Mouse (Mus musculus) kidney, postnatal 36 days (tissue): ENCODE data around the gene Hist3h2a.

ENCODE experiments used
- DNase-seq, 2 experiments: peaks; one replicate each; pipeline ENCODE4 v3.0.0; 2021 to 2022; ENCODE audit warnings: mixed read lengths in 2 of 2

Gene Hist3h2a

GRCm38 (mm10) chr11:58969027-58969426 is 14.5 kb downstream of the Hist3h2a start:
- DNase-seq, result peak; percentile 43 to 51

GRCm38 (mm10) chr11:58969659-58970058 is 15.2 kb downstream of the Hist3h2a start:
- DNase-seq, result peak; percentile 73 to 76

GRCm38 (mm10) chr11:58970831-58971530 is 16.5 kb downstream of the Hist3h2a start:
- no peak for DNase-seq

- DNase-seq, result no peak
These were observed 17.3 kb downstream of the Hist3h2a start for GRCm38 (mm10) chr11:58971796-58972195.

- DNase-seq, result peak; percentile 37 to 74
These were observed 19.9 kb downstream of the Hist3h2a start for GRCm38 (mm10) chr11:58974414-58974813.

- DNase-seq, result peak; percentile 40 to 66
These were observed 22.7 kb downstream of the Hist3h2a start for GRCm38 (mm10) chr11:58977150-58977549.

GRCm38 (mm10) chr11:58977607-58978026 is 23.1 kb downstream of the Hist3h2a start:
- no peak for DNase-seq

GRCm38 (mm10) chr11:58978027-58978705 is 23.7 kb downstream of the Hist3h2a start, which contains the start of gene Trim11:
Trim11 (plus strand) TSS chr11:58978093.
- peak; percentile 73 to 78 for DNase-seq

- peak in 1 of 2 experiments; percentile 27 for DNase-seq
These were observed 24.2 kb downstream of the Hist3h2a start for GRCm38 (mm10) chr11:58978706-58979030.

- DNase-seq, result no peak
These were observed 24.7 kb downstream of the Hist3h2a start for GRCm38 (mm10) chr11:58979183-58979582.

- DNase-seq, result no peak
These were observed 25.2 kb downstream of the Hist3h2a start for GRCm38 (mm10) chr11:58979661-58980060.

- DNase-seq, result peak; percentile 79 to 87
These were observed 26.0 kb downstream of the Hist3h2a start for GRCm38 (mm10) chr11:58980381-58980990.

GRCm38 (mm10) chr11:58981541-58982447 is 27.3 kb downstream of the Hist3h2a start:
- DNase-seq, result peak; percentile 38 to 71

- DNase-seq, result no peak
These were observed 28.1 kb downstream of the Hist3h2a start for GRCm38 (mm10) chr11:58982471-58983097.

- no peak for DNase-seq
These were observed 29.3 kb downstream of the Hist3h2a start for GRCm38 (mm10) chr11:58983691-58984341.

- no peak for DNase-seq
These were observed 30.2 kb downstream of the Hist3h2a start for GRCm38 (mm10) chr11:58984657-58985056.

- DNase-seq, result no peak
These were observed 30.9 kb downstream of the Hist3h2a start for GRCm38 (mm10) chr11:58985299-58985917.

GRCm38 (mm10) chr11:58989166-58989565 is 34.7 kb downstream of the Hist3h2a start:
- no peak for DNase-seq

- no peak for DNase-seq
These were observed 35.7 kb downstream of the Hist3h2a start for GRCm38 (mm10) chr11:58990141-58990540.

- peak in 1 of 2 experiments; percentile 36 for DNase-seq
These were observed 36.3 kb downstream of the Hist3h2a start for GRCm38 (mm10) chr11:58990794-58991193.

GRCm38 (mm10) chr11:58991911-58992310 is 37.4 kb downstream of the Hist3h2a start:
- DNase-seq, result no peak
